Mouse (Mus musculus) megakaryocyte, embryonic 14.5 days (primary cell): ENCODE results near the gene Pbxip1.

Source experiments
- FLI1 ChIP-seq: IDR thresholded peaks from 2 replicates; pipeline ENCODE4 v1.6.1; 2012; ENCODE audit warnings: low read length, inconsistent platforms, mixed read lengths
- GATA1 ChIP-seq: IDR thresholded peaks from 3 replicates; pipeline ENCODE4 v1.6.1; 2012; ENCODE audit warnings: mixed read lengths, low read length, inconsistent platforms, borderline replicate concordance

- TF ChIP-seq GATA1: no peak
- no peak for TF ChIP-seq FLI1
These were observed 16.1 kb upstream of the Pbxip1 start for GRCm38 (mm10) chr3:89420421-89420820.
